Mouse (Mus musculus) layer of hippocampus, postnatal 14 days (tissue): Measurements from ENCODE around the gene Stradb. TPM values are rescaled to one million over a fixed set of nuclear protein-coding genes. Genes with fewer than 3 reads are reported as not detected.

Experiments used
- DNase-seq, 2 experiments: peaks; one replicate each; pipeline ENCODE4 v3.0.0; 2021 to 2022; ENCODE audit warnings: low spot score in 2 of 2, mixed read lengths in 1 of 2
- long read RNA-seq, 2 experiments: library from polyadenylated mRNA; stranded (forward); transcript quantifications; one replicate each; pipeline ENCODE4 v2.0.0; 2021
- total RNA-seq, 2 experiments: library from RNA; stranded (reverse); gene quantifications; 2 replicates each; pipeline ENCODE4 v1.2.3; 2021

Gene Stradb
- total RNA-seq, result 10 to 100 TPM; 49.3 to 60.8 TPM
- long read RNA-seq, experiment 1, transcript Stradb-201 (12 exons, 2,960 nt), result major isoform, 30 of 37 reads
- long read RNA-seq, experiment 1, partial matches to known transcripts, result 1 of 37 reads
- long read RNA-seq, experiment 1, other reads (novel, unspliced or antisense), result 4 of 37 reads
- long read RNA-seq, experiment 2, transcript Stradb-203 (11 exons, 2,070 nt), result minor isoform, 9 of 74 reads
- long read RNA-seq, experiment 2, transcript Stradb-202 (7 exons, 1,348 nt), result minor isoform, 7 of 74 reads
- long read RNA-seq, experiment 2, transcript Stradb-201 (12 exons, 2,960 nt), result major isoform, 50 of 74 reads
- long read RNA-seq, experiment 2, partial matches to known transcripts, result 2 of 74 reads
- long read RNA-seq, experiment 2, other reads (novel, unspliced or antisense), result 5 of 74 reads

DNA sequence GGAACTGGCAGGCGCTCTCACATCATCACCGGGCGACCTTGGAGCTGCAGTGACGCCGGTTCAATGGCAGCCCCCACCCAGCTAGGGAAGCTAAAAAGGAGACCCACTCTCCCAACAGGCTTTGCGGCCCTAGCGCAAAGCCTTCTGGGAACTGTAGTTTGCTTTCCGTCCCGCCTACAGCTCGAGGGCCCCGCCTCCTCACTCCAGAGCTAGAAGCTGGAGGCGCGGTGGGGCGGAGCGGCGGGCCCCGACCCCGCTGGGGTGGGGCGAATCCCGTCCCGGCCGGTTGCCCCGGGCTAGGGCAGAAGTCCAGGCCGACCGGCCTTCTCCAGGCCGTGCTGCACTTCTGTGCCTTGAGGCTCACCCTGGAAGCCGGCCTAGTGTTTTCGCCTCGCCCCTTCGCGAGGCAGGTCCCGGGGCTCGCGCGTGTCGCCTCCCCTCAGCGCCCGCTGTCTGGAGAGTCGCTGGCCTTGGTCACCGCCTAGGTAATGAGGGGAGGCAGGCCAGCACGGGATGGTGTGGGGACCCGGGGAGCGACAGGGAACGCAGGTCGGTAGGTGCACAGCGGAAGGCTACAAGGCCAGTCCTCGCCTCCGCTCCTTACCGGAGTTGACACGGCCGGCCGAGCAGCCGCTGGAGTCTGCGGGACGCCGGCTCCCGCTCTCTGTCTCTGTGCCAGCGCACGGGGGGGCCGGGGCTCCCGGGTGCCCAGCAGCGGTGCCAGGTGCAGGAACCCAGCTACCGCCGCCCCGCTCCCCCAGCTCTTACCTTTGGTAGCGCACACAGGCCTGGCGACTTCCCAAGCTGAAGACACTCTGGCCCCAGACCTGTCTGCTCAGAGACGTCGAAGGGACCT is at the start of gene Stradb, which contains the start of gene Trak2:
Gene Stradb, plus strand, starts transcription at position 157 of the 856 bp plus-strand sequence.
Gene Trak2, minus strand, starts transcription at position 65 of the 856 bp plus-strand sequence.
- DNase-seq, result peak; percentile 91 to 96

DNA sequence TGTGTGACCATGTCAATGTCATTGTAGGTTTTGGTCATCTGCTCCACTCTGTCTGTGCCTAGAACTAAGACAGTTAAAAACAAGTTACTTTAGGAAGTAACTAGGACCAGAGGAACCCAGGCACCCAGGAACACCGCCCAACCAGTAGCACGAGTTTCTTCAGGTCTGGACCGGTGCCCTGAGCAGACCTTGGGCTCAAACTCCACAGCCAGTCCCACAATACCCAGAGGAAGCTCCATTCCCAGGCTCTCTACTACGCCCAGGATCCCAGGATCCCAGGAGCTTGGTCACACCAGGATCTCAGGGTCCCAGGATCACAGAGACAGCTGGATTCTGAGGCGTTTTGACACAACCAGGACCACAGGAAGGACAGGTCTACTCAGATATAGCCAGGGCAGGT is 46.7 kb upstream of the Stradb start:
- no peak for DNase-seq

DNA sequence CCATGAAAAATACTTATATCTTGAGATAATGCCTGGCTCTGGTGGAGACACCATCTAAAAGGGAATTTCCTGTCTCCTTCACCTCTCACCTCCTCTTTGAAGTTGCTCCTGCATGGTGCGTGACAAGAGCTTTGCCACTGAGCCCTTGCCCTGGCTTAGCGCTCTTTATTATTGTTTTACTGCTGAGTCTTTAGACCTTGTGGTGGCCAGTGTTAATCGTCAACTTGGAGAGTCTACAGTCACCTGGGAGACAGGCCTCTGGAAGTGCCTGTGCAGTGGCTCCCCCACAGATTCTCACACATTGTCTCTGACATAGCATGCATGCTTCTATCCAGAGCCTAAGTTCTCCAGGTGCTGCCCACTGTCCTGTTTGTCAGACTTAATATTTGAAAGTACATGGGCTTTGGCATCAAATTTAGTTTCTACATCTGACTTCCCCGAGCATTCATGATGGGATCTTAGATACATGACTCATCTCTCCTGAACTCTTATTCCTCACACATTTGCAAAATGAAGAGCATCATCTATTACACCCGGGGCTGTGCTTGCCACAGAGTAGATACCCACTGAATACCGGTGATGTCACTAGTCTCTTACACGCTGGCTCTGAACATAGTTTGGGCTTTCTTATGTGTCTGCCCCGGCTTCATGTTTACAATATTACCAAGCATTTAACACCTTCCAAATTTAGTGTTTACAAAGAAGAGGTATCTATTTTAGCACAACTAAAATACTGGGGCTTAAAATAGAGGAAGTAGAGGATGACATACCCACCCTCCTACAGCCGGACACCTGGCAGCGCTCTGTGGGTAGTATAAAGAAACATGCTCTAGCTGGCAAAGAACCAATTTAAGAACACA is 36.3 kb upstream of the Stradb start:
- no peak for DNase-seq

DNA sequence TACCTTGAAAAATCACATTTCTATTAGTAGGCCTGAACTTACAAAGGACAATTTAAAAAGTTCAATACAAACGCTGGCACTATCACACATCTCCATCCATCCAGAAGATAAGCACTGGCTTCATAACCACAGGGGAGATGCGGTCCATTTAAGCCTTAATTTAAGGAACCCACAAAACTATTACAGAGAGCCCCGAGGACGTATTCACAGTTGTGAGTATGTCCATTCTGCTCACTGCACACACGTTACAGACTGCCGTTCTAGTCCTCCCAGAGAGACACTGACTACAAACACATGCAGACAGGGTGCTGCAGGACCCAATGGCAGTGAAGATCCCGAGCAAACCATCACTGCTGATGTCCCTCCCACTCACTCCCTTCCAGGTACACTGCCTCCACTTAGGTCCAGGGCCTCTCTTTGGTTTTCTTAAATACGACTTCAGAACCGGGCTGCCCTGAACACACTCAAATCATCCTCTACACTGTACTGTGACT is 35.7 kb upstream of the Stradb start:
- DNase-seq, result no peak

DNA sequence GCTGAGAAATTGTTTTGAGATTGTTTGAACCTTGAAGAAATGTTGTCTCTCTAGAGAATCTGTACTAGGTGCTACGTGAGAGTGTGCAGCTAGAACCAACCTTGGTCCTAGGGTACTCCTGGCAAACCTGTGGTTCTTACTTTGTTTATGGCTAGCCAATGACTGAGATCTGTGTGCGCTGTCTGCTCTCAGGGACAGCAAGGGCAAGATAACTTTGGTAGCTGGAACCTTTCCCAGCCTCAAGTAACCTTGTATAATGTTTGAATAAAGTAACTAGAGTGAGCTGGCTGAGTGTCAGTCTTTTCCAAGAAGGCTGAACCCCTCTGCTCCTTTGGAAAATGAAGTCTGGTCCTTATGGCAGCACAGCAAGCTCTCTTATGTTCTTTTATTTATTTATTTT is 27.8 kb upstream of the Stradb start:
- DNase-seq, result no peak

DNA sequence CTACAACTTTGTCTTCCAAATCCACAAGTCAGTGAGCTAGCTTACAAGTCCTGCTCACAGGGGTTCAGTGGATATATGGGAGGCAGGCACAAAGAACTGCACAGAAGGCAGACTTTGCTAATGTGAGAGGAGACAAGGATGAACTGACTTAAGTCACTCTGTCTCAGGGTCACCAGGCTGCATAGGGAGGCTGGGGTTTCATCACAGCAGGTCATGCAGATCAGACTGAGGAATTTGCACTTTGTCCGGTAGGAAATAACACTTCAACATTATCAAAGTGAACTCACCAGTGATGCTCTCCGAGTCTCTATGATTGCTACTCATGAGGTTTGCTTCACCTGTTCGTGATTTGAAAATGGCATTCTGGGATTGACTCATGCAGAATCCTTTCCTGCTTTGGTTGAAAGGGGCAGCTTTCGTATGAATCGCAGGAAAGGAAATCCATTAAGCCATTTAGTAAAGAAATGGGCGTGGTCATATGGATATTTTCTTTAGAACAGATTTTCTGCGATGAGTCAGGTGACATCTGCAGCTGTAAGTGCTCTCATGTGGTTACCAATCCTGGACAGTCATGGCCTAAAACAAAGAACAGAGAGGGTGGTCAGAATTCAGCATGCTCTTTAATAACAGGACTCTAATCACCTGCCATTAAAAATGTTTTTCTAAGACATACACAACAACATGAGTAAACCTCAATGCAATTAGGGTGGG is 27.2 kb upstream of the Stradb start:
- DNase-seq, result no peak

DNA sequence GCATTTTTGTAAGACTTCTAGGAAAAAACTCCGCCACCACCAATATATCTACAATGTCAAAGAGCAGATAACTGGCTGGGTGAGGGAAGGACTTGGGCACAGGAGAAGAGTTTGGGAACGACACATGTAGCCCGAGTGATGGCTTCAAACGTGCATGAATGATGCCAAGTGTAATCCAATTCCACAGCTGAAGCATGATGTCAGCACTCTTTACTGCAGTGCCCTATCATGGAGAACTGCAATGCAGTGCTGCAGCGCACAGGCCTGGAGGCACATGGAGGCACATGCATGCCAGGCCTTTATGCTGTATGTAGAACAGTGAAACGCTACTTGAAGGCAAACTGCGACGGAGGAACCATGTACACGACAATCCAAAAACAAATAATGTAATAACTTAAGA is 26.6 kb upstream of the Stradb start:
- no peak for DNase-seq

DNA sequence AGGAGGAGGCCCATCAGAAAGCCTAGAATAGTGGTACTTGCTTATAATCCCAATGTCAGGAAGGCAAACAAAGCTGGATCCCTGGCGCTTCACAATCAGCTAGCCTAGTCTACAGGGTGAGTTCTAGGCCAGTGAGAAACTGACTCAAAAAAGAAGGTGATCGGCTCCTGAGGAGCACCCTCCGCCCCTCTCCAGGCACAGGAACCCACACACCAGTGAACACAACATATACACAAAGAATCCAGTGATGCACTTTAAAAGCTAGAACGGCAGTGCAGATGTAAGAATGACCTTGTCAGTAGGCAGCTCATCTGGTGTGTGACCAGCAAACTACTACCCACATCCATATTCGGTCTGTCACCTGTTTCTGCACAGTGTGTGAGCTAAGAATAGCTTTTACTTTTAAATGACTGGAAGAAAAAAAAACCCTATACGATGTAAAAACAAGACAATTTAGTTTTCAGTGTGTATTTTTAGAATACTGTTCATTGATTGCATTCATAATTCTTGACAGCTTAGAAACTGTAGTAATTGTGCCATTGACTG is 23.7 kb upstream of the Stradb start:
- DNase-seq, result no peak

DNA sequence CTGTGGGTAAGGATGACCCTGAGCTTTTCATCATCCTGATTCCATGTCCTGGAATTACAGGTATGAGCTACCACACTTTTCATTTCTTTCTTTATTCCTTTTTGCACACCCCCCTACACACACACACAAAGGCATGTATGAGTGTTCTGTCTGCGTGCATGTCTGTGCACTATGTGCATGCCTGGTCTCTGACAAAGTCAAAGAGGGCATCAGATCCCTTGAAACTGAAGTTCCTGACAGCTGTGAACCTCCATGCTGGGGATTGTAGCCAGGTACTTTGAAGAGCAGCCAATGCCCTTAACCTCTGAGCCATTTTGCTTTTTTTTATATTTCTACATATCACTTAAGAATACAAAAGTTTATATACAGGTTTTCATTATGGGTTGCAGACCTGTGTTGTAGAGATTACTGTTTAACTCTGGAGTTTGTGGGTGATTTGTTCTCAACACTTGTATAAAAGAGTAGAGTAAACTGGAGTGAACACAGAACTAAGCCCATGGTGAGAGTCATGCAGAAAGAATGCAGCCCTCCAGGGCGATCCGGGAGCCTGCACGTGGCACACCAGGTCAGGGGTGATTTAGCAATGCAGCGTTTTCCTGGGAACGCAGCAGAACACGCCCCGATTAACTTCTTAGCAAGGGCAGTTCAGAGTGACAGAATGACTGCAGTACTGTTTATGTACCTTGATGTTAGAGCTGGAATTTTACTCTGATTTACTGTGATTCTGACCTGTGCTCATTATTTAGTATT is 22.2 kb upstream of the Stradb start:
- DNase-seq, result no peak

DNA sequence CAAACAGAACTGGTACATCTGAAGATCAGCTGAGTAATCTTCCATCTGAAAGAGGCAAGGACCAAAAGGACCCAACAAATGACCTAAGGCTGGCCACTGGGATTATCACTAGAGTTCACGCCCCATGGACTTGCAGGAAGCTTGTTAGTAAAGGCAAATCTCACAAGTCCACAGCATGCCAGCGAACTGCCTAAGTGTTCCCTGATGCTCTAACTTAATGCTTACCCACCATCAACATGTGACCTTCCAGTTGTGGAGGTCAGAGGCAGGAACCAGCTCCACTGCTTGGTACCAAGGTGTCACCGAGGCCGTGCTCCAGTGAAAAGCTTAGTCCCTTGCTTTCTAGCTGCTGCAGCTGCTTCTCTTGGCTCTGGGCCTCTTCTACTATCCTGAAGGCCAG is 21.5 kb upstream of the Stradb start:
- no peak for DNase-seq

DNA sequence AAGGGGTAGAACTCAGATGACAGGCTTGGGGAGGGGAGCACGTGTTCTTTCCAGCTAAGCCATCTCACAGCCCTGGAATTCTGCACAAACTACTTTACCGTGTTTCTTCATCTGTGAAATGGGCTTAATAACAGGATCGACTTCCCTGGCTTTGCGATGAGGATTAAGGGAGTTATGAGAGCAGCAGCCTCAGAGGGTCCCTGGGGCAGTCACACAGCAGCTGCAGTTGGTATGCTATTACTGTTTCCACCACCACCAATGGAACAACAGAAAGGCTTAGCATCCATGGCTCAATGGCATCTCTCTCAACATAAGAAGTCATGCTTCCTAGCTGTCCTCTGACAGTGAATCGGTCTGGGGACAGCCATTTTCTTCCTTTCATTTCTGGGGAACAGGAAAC is 20.8 kb upstream of the Stradb start:
- no peak for DNase-seq

DNA sequence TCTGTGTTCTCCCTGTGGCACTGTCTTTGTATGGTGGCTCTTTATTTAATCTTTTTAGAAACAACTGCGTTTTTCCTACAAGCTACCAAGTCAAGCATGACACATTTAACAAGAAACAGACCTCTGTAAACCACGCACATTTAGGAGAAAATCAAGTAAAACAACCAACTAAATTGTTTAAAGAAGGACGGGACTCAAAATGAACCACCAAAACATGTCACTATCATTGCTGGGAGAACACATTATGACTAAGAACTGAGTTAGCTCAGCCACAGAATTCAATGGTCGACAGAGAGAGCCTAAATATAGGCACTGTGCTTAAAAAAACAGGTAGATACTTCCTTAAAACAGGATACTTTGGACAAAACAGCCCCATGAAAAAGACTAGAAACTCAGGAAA is 20.3 kb upstream of the Stradb start:
- DNase-seq, result no peak

DNA sequence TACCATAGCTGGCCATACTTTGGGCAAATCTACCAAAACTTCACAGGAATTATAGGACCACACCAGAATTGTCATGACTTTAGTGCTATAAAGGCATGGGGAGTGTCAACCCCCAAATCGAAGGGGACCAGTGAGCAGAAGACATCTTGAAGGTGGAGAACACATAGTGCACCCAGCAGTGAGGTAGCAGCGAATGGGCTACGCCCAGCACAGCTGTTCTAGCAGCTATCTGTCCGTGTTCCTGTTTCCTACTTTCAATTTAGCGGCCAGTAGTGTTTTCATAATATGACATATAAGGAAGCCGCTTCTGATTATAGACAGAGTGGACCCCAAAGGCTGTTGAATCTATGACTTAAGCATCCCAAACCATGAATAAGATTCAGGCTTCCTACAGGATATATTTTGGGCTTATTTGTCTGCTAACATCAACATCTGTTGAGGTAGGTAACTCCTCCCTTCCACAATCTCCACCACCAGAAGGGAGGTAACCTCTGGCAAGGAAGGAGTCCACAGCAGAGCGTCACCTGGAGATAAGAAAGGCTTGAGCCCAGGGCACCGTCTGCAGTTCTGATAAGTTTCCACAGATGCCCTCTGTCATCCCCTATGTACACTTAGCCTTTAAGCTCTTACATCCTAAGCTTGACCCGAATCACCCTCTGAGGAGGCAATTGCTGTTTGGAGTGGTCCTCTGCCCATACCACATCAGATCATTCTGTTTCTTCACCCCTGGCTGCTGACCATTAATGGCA is 19.5 kb upstream of the Stradb start:
- DNase-seq, result no peak

DNA sequence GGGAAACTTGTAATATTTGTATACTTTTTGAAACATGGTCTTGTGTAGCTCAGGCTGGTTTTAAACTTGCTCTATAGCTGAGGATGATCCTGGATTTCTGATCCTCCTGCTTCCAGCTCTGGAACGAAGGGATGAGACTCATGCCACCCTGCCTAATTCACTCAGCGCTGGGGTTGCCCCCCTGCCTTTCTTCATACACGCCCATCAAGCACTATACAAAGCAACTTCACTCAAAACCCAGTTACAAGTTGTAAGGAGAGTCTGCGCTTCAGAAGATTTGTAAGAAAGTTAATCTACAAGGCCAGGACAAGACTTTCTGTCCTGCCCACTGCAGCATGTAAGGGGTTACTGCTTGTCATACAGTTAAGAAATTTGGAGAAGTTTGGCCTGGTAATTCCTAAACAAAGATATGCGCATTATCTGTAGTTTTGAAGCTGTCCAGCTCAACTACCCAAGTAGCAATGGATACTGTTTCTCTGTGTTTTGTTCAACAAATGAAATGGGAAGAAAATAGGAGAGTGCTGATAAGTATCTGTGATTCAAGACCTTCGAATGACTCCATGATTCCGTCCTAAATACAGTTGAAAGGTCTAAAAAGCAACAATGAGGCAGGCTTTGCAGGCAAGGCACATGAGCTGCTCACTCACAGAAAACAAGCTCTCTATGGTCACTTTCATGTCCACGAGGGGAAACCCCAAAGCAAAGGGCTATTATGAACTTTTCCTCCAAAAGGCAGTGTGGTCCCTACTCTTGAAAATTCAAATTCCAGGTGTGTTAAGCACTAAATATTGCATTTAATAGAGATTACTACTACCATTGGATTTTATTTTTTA is 18.5 kb upstream of the Stradb start:
- DNase-seq, result no peak

DNA sequence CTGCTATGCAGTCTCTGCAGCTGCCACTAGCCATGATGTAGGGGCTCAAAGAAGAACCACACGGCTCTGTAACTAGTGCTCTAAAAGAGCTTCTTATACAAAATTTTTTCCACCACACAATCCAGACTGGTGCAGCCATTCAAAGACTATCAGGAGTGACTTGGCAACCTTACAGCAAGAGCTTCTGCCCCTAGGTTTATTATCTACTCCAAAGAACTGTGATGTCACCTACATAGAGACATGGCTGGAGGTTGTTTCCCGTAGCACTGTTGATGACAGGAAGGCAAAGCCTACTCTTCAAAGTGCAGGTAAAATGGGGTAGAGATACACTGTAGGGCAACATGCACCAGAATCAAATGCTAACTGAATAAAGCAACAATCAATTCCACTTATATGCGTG is 17.6 kb upstream of the Stradb start:
- DNase-seq, result no peak

DNA sequence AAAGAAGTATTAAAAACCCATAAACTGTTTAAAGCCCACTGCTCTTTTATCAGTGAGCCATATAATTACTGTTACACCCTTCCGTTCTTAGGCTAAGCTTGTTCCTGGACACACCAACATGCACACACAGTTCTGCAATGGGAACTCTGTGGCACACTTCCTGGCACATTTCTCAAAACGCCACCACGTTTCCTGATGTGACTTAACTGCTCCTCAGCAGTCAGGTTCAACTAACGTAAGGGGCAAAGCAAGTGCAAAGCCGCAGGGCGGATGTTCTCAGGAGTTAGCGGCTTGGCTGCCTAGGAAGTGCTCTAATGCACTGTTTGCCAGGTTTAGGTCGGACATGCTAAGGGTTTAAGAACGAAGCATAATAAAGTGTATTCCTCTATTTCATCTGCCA is 17.1 kb upstream of the Stradb start:
- no peak for DNase-seq

DNA sequence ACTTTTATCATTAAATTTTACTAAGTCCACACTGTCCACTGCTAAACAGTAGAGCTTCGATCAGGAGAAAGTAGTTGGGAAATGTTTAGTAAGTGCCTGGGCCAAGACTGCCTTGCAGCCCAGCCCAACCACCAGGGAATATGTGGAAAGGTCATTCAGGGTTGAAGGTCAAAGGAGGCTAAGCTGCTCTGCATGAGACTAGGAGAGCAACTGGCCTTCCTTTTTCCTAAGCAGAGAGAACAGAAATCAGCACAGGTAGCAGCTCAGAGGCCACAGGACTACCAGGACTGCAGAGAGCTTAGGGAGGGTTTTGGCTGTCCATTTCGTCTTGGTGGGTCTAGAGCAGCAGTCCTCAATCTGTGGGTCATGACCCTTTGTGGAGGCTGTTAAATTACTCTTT is 15.4 kb upstream of the Stradb start:
- no peak for DNase-seq
